Mouse (Mus musculus) layer of hippocampus, adult 9-10 months (tissue): ENCODE measurements around the gene Ets2.
"Not testable (repeated sequence)": the region's sequence is repeated elsewhere in the genome, so short reads cannot be mapped to it uniquely, and the experiment has no call there.

ENCODE experiments used
- DNase-seq: peaks from one replicate; pipeline ENCODE4 v3.0.0; 2022; ENCODE audit warnings: low spot score

The Ets2 gene

DNA sequence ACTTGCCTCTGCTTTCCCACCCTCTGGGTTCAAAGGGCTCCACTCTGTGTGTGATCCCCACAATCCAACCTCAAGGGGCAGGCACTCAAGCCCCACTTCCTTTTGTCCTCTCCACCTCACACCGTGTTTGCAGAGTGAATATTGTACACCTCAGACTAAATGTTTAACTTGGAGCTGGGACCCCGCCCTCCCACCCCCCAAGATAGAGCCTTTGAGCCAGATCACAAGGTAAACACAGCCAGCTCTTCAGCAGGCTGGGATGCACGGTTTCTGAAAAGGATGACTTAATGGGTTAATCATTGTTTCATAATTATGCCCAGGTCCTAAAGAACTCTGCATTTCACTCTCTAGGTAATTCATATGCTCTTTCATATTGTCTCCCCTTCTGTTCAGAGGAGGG is 2.2 kb upstream of the Ets2 start:
- DNase-seq = no peak

DNA sequence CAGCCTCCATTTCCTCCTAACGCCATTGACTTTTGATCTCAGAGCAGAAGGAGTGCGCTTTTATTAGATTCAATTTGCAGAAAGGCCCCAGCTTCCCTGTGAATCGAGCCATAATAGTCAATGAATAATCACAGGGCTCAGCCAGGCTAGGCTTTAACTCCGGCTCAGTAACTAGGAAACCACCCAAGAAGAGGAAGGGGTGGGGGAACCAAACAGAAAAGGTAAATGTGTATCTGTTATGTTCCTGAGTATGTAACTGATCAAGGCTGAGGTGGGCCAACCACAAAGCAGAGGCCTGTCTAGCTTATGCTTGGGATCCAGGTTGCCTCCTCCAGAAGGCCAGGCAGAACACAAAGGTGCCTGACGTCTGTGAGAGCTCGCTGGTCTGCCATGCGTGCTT is 1.7 kb upstream of the Ets2 start:
- no peak for DNase-seq

DNA sequence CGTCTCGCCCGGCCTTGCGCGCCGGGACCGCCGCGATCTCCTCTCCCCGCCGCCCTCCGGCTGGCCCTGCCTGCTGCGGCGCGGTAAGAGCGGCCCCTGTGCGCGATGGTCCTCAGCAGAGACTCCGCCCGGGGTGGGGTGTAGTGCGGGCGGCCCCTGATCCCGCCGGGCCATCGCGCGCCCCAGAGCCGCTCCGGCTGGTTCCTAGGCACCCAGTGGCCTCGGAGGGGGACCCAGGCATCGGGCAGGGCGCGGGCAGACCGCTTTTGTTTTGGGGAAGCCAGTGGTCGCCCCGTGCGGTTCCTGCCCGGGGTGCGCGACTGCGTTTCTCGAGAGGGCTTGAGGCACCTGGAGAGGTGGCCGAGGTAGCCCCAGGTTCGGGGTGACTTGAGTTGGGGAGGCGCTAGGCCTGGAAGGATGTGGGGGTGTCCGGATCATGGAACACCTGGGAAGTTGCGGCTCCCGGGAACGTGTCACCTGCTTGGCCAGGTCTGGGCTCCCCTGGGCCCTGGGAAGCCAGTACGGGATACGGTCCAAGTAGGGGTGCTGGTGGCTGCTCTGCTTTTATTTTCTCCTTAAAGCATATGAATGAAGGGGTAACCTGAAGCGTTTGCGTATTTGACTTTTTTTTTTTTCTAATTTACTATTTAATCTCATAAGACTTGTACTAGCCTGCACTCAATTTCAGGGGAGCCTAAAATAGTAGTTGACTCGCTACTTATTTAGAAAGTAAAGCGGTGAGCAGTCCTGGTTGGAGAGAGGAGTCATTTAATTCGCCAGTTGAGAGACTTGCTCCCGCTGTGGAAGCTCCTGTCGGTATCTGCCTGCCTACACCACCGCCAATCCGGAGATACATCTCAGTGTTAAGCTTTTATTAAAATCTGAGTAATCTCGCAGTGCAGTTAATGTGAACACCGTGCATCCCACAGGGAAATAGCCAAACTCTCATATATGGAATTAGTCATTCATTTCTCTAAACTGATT is 979 bp downstream of the Ets2 start:
- no peak for DNase-seq

GRCm38 (mm10) chr16:95703958-95704357 is 2.1 kb downstream of the Ets2 start:
- DNase-seq = no peak

- DNase-seq = no peak
These were observed 2.9 kb downstream of the Ets2 start for GRCm38 (mm10) chr16:95704662-95705330.

GRCm38 (mm10) chr16:95705771-95706170 is 3.9 kb downstream of the Ets2 start:
- DNase-seq = no peak

GRCm38 (mm10) chr16:95708211-95709004 is 6.5 kb downstream of the Ets2 start:
- DNase-seq = no peak

DNA sequence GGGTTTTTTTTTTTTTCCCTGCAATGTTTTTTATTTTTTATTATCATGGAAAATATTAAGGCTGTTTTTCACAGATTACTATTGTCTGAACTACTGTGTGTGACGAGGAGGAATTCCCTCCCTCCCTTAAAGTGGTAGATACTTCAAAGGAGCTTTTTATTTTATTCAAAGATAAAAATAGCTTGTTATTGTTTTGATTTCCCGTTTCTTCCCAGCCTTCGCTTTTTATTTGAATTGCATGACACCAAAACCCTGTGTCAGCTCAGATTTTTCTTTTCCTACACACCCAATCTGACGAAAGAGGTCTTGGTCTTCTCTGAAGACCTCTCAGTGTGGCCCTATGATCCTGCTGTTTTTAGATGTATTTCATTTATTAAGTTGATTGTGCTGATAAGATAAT is 7.3 kb downstream of the Ets2 start:
- no peak for DNase-seq

- DNase-seq = no peak
These were observed 8.3 kb downstream of the Ets2 start for GRCm38 (mm10) chr16:95710129-95710528.

GRCm38 (mm10) chr16:95712121-95712520 is 10.2 kb downstream of the Ets2 start:
- DNase-seq = no peak

- DNase-seq = not testable (repeated sequence)
These were observed 11.2 kb downstream of the Ets2 start for GRCm38 (mm10) chr16:95713077-95713476.

- no peak for DNase-seq
These were observed 13.2 kb downstream of the Ets2 start for GRCm38 (mm10) chr16:95715026-95715425.

GRCm38 (mm10) chr16:95716061-95716706 is 14.3 kb downstream of the Ets2 start:
- DNase-seq = no peak

DNA sequence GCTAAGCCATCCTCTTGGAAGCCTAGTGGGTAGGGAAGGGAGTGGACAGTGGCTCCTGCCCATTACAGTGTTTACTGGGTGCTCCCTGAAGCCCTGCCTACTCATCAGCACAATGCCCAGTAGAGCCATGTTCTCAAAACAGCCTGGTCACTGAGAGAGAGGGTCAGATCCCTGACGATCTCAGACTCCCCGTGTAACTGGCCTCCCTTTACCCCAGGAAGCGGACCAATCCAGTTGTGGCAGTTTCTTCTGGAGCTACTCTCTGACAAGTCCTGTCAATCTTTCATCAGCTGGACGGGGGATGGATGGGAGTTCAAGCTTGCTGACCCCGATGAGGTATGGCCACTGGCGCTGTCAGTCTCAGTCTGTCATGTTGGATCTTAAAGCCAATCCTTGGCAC is 15.8 kb downstream of the Ets2 start:
- no peak for DNase-seq

DNA sequence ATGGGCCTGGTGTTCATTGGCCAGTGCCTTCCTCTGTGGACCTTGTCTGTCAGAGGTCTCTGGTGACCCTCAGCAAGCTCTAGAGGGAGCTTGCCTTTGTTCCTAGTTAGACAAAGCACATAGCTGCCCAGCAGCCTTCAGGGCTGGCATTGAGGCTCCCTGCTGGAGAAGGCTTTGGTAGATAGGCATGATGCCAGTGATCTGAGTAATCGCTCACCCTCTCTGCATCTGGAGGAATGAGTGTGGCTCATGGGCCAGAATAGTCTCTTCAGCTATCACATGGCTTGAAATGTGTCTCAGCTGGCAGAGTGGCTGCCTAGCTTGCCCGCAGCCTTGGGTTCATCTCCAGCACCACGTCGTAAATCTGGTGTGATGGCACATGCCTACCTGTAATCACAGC is 16.2 kb downstream of the Ets2 start:
- DNase-seq = no peak

DNA sequence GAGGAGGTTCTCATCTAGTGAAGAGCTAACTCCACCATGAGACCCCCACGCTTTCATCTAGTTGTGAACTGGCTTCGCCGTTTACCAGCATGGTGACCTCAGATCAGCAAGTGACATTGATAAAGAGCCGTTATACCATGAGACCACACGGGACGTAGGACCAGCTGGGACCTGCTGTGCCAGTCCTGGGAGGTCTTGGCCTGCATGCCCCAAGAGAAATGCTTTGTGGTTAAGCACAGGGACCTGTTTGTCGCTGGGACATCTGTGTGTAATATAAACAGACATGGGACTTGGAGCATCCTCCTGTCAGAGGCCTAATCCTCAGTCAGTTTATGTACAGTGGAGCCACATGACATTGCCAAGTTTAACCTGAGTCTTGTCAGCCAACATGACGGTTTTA is 18.7 kb downstream of the Ets2 start:
- DNase-seq = no peak

GRCm38 (mm10) chr16:95724251-95724650 is 22.4 kb downstream of the Ets2 start:
- DNase-seq = no peak

GRCm38 (mm10) chr16:95724776-95725175 is 22.9 kb downstream of the Ets2 start:
- DNase-seq = no peak

GRCm38 (mm10) chr16:95726802-95727201 is 24.9 kb downstream of the Ets2 start:
- no peak for DNase-seq

GRCm38 (mm10) chr16:95728453-95729435 is 26.9 kb downstream of the Ets2 start:
- no peak for DNase-seq

DNA sequence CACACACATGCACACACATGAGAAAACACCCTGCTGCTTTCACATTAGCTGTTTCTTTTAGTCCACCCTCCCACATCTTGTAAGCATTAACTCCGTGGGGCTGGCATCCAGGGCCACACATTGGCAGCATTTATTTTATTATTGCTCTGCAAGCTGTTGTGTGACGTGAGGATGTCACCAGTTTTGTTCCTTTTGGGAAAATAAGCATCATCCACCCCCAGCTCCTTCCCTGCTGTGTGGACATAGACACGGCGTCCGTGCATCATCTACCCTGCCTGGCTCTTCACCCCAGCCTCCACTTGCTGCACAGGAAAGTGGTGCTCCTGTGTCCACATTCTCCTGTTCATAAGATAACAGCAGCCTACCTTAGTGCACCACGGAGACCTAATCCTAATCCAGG is 27.9 kb downstream of the Ets2 start:
- DNase-seq = no peak
